Mouse (Mus musculus) MEL (cell line): ENCODE measurements around the gene Olfr54.

Experiments used
- CHD2 ChIP-seq: IDR thresholded peaks from 2 replicates; pipeline ENCODE4 v1.6.1; 2011; ENCODE audit warnings: low read length, improper control_type of control experiment
- CTCF ChIP-seq, 3 experiments: IDR thresholded peaks in 2 of 3; conservative IDR thresholded peaks in 1 of 3; 2 replicates each; pipeline ENCODE4 v1.5.1; 2011 to 2012; ENCODE audit warnings: low read length in 3 of 3, low read depth in 2 of 3, mild to moderate bottlenecking in 2 of 3, improper control_type of control experiment in 1 of 3, inconsistent platforms in 1 of 3, mixed read lengths in 1 of 3, moderate library complexity in 1 of 3; ENCODE audit not compliant: control insufficient read depth in 1 of 3, insufficient read depth in 1 of 3, poor library complexity in 1 of 3, severe bottlenecking in 1 of 3
- EP300 ChIP-seq, 2 experiments: IDR thresholded peaks; 2 replicates each; pipeline ENCODE4 v1.6.1; 2011; ENCODE audit warnings: improper control_type of control experiment in 2 of 2, low read length in 2 of 2, low read depth in 1 of 2, mild to moderate bottlenecking in 1 of 2
- ETS1 ChIP-seq: IDR thresholded peaks from 2 replicates; pipeline ENCODE4 v1.6.1; 2012; ENCODE audit warnings: low read depth, mild to moderate bottlenecking, inconsistent platforms, low read length, improper control_type of control experiment, moderate library complexity
- HCFC1 ChIP-seq: IDR thresholded peaks from 2 replicates; pipeline ENCODE4 v1.6.1; 2012; ENCODE audit warnings: low read depth, mild to moderate bottlenecking, inconsistent platforms, low read length, improper control_type of control experiment, moderate library complexity
- KAT2A ChIP-seq: conservative IDR thresholded peaks from 2 replicates; pipeline ENCODE4 v1.6.1; 2012; ENCODE audit warnings: low read depth, low read length, improper control_type of control experiment, inconsistent platforms
- MAFK ChIP-seq: IDR thresholded peaks from 2 replicates; pipeline ENCODE4 v1.6.1; 2011; ENCODE audit warnings: low read depth, mild to moderate bottlenecking, low read length, improper control_type of control experiment, borderline replicate concordance
- MXI1 ChIP-seq: IDR thresholded peaks from 2 replicates; pipeline ENCODE4 v1.6.1; 2011; ENCODE audit warnings: mild to moderate bottlenecking, low read depth, low read length, improper control_type of control experiment
- NELFE ChIP-seq: IDR thresholded peaks from 2 replicates; pipeline ENCODE4 v1.6.1; 2011; ENCODE audit warnings: low read depth, low read length, improper control_type of control experiment
- POLR2A ChIP-seq, 2 experiments: IDR thresholded peaks; 2 replicates each; pipeline ENCODE4 v1.6.1; 2011 to 2012; ENCODE audit warnings: low read length in 2 of 2, mild to moderate bottlenecking in 2 of 2, control low read depth in 1 of 2, improper control_type of control experiment in 1 of 2, low read depth in 1 of 2, moderate library complexity in 1 of 2; ENCODE audit not compliant: control insufficient read depth in 1 of 2, insufficient read depth in 1 of 2, poor library complexity in 1 of 2
- POLR2AphosphoS5 ChIP-seq: IDR thresholded peaks from 2 replicates; pipeline ENCODE4 v1.6.1; 2012; ENCODE audit warnings: low read depth, borderline replicate concordance, mild to moderate bottlenecking, inconsistent platforms, low read length, moderate library complexity, mixed read lengths
- TBP ChIP-seq: IDR thresholded peaks from 2 replicates; pipeline ENCODE4 v1.8.0; 2011; ENCODE audit warnings: low read depth, low read length, improper control_type of control experiment
- USF1 ChIP-seq: IDR thresholded peaks from 2 replicates; pipeline ENCODE4 v1.6.1; 2014; ENCODE audit warnings: low read depth, mild to moderate bottlenecking, inconsistent platforms, low read length, improper control_type of control experiment, moderate library complexity
- ZC3H11A ChIP-seq: IDR thresholded peaks from 2 replicates; pipeline ENCODE4 v1.6.1; 2012; ENCODE audit warnings: low read depth, mild to moderate bottlenecking, inconsistent platforms, low read length, improper control_type of control experiment

DNA sequence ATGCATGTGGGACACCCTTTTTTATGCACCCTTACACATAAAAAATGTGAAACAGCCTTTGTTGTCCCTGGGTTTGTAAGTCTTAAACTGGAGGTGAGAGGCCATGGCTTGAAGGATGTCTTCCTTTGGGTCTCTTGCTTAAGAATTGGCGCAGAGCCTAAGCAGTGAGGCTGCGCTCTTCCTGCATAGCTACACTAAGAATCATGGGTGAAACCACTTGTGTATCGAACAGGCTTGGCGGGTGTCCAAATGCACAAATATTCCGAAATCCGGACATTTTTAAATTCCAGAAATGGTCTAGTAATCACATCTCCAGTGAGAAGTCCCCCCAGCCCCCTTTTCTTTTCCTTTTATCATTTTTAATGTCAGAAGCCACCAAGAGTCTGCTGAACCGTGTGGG is 49.2 kb downstream of the Olfr54 start:
- no peak for TF ChIP-seq MAFK
- TF ChIP-seq USF1 = no peak
- no peak for TF ChIP-seq CTCF (IDR thresholded peaks at IDR 0.05 in 2 of 3, conservative IDR thresholded peaks at IDR 0.05 in 1 of 3; ENCODE audit: control insufficient read depth in 1 of 3, insufficient read depth in 1 of 3, low read depth in 2 of 3, low read length in 3 of 3, poor library complexity in 1 of 3, severe bottlenecking in 1 of 3)
- no peak for TF ChIP-seq POLR2AphosphoS5
- TF ChIP-seq EP300 (IDR thresholded peaks at IDR 0.05; ENCODE audit: low read depth in 1 of 2, low read length in 2 of 2) = no peak
- no peak for TF ChIP-seq POLR2A (IDR thresholded peaks at IDR 0.05; ENCODE audit: control insufficient read depth in 1 of 2, insufficient read depth in 1 of 2, low read depth in 1 of 2, low read length in 2 of 2, poor library complexity in 1 of 2)
- no peak for TF ChIP-seq ETS1
- no peak for TF ChIP-seq CHD2
- no peak for TF ChIP-seq MXI1
- no peak for TF ChIP-seq KAT2A
- no peak for TF ChIP-seq TBP
- no peak for TF ChIP-seq HCFC1
- no peak for TF ChIP-seq ZC3H11A
- TF ChIP-seq NELFE = no peak
